Mouse (Mus musculus) CD4-positive, CD25-positive, alpha-beta regulatory T cell, adult 2 months (primary cell): ENCODE data around the gene Dydc2.
"Not testable (repeated sequence)": the region's sequence is repeated elsewhere in the genome, so short reads cannot be mapped to it uniquely, and the experiment has no call there.

Experiments
- DNase-seq: peaks from one replicate; pipeline ENCODE4 v3.0.0-alpha.2; 2012; ENCODE audit warnings: low read depth, low spot score

Gene Dydc2

GRCm38 (mm10) chr14:41069108-41069507 lies at the start of gene Dydc2:
Gene Dydc2 (minus strand): TSS chr14:41069208.
- no peak for DNase-seq

GRCm38 (mm10) chr14:41116271-41116670 lies 47.3 kb upstream of the Dydc2 start:
- DNase-seq = no peak

- DNase-seq = no peak
These were observed 43.9 kb upstream of the Dydc2 start for GRCm38 (mm10) chr14:41112944-41113343.

- DNase-seq = no peak
These were observed 42.1 kb upstream of the Dydc2 start for GRCm38 (mm10) chr14:41111031-41111668.

- no peak for DNase-seq
These were observed 35.9 kb upstream of the Dydc2 start, which contains the start of gene Mat1a for GRCm38 (mm10) chr14:41104853-41105444. Gene Mat1a (plus strand): TSS chr14:41105035.

- DNase-seq = no peak
These were observed 33.3 kb upstream of the Dydc2 start for GRCm38 (mm10) chr14:41102269-41102668.

GRCm38 (mm10) chr14:41101242-41101641 lies 32.2 kb upstream of the Dydc2 start:
- no peak for DNase-seq

- no peak for DNase-seq
These were observed 31.7 kb upstream of the Dydc2 start for GRCm38 (mm10) chr14:41100712-41101111.

- DNase-seq = no peak
These were observed 29.7 kb upstream of the Dydc2 start for GRCm38 (mm10) chr14:41098726-41099125.

- DNase-seq = no peak
These were observed 27.4 kb upstream of the Dydc2 start for GRCm38 (mm10) chr14:41096296-41096860.

- DNase-seq = no peak
These were observed 25.1 kb upstream of the Dydc2 start for GRCm38 (mm10) chr14:41094114-41094513.

GRCm38 (mm10) chr14:41090777-41091176 lies 21.8 kb upstream of the Dydc2 start:
- DNase-seq = peak; percentile 23

GRCm38 (mm10) chr14:41087509-41087908 lies 18.5 kb upstream of the Dydc2 start:
- peak; percentile 18 for DNase-seq

GRCm38 (mm10) chr14:41082408-41082807 lies 13.4 kb upstream of the Dydc2 start:
- DNase-seq = no peak

GRCm38 (mm10) chr14:41072944-41073275 lies 3.9 kb upstream of the Dydc2 start:
- DNase-seq = no peak

GRCm38 (mm10) chr14:41072229-41072943 lies 3.4 kb upstream of the Dydc2 start, which contains the start of gene Dydc1:
Gene Dydc1 (plus strand): TSS chr14:41072911.
- DNase-seq = peak; percentile 36

GRCm38 (mm10) chr14:41070343-41070742 lies 1.3 kb upstream of the Dydc2 start:
- no peak for DNase-seq

GRCm38 (mm10) chr14:41066416-41066815 lies 2.6 kb downstream of the Dydc2 start:
- DNase-seq = no peak

- no peak for DNase-seq
These were observed 3.8 kb downstream of the Dydc2 start for GRCm38 (mm10) chr14:41065168-41065567.

GRCm38 (mm10) chr14:41053190-41053589 lies 15.8 kb downstream of the Dydc2 start:
- DNase-seq = not testable (repeated sequence)

- peak; percentile 18 for DNase-seq
These were observed 16.5 kb downstream of the Dydc2 start for GRCm38 (mm10) chr14:41052481-41052880.

- peak; percentile 44 for DNase-seq
These were observed 18.5 kb downstream of the Dydc2 start for GRCm38 (mm10) chr14:41050471-41050870.
